In the genomic region with DNA sequence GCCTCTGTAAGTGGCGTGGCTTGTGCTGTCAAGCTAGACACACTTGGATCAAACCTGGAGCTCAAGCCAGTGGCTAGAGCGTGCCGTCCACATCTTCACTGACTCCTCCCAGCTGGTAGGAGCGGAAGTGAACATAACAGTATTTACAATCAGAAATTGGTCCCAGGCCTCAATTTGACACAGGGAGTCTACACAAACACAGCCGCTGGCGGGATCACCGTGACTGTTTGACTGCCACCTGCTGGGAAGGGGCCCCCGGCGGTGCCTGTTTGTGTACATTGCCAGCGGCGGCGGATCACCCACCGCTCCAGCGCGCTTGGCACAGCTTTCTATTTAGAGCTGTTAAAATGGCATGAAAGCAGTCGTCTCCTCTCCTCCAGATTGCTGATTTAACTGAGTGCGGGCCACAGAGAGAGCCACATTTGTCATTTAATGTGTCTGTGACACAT, we compare ENCODE assay signal across 10 mouse cellular contexts. TPM values are rescaled to one million over a fixed set of nuclear protein-coding genes. Genes with fewer than 3 reads are reported as not detected.
DNase-seq lines count a peak whose midpoint lies in the region; ATAC-seq lines count a peak whose summit lies in the region.
"Had no signal": no experiment of that assay in that cellular context is flagged by ENCODE, and none has a peak within 500 bp of the region (broad histone marks: within the 10 kb centered on the region; RNA-seq: fewer than 3 reads in every experiment).

No protein-coding gene starts in this region.

- H3K4me1 ChIP-seq in hindbrain, embryonic 12.5 days, result peaks cover 11% of the 10 kb centered on the region
- H3K4me1 ChIP-seq in kidney, embryonic 16.5 days (ENCODE audit: insufficient read depth, low read length), result no peaks in the 10 kb centered on the region

- H3K27me3 ChIP-seq in hindbrain, embryonic 12.5 days, result peaks cover 18% of the 10 kb centered on the region
- no peaks in the 10 kb centered on the region for H3K27me3 ChIP-seq in kidney, embryonic 16.5 days (ENCODE audit: insufficient read depth, low read length)
- H3K27me3 ChIP-seq: limb, embryonic 13.5 days; stomach, embryonic 15.5 days had no signal

- WGBS in hindbrain, embryonic 12.5 days, result 35% methylated on average over 17 of the region's 17 CpGs
- WGBS in kidney, embryonic 16.5 days, result 76% methylated on average over 17 of the region's 17 CpGs

- H3K4me2 ChIP-seq in hindbrain, embryonic 12.5 days (replicated peaks), result peak overlapping the region; percentile 19
- no peak overlapping the region for H3K4me2 ChIP-seq in kidney, embryonic 16.5 days (replicated peaks; ENCODE audit: low read depth, low read length)
- H3K4me2 ChIP-seq: limb, embryonic 13.5 days; stomach, embryonic 15.5 days had no signal

- peak; percentile 68 for ATAC-seq in hindbrain, embryonic 12.5 days (ENCODE audit: low FRiP score)
- no peak for ATAC-seq in erythroblast, adult 5-6 weeks (replicated peaks; ENCODE audit: low FRiP score, poor library complexity, severe bottlenecking)
- ATAC-seq in kidney, embryonic 16.5 days (ENCODE audit: low FRiP score, low TSS enrichment), result no peak

- peak; percentile 30 for DNase-seq in right cerebral cortex, adult 18-20 months
- no peak for DNase-seq in right cerebral cortex, postnatal 36 days (ENCODE audit: low spot score in 2 of 2)
- peak; percentile 39 for DNase-seq in lung, postnatal 14 days
- DNase-seq in right cerebral cortex, postnatal 4 days, result peak; percentile 59
- no peak for DNase-seq in cerebellum, adult 8-10 months

- peaks cover 14% of the 10 kb centered on the region for H3K36me3 ChIP-seq in hindbrain, embryonic 12.5 days
- H3K36me3 ChIP-seq in kidney, embryonic 16.5 days (ENCODE audit: insufficient read depth, low read length), result peaks cover 36% of the 10 kb centered on the region

- no peak overlapping the region for H3K9ac ChIP-seq in hindbrain, embryonic 12.5 days
- H3K9ac ChIP-seq in kidney, embryonic 16.5 days (replicated peaks; ENCODE audit: low read length), result no peak overlapping the region
- H3K9ac ChIP-seq: limb, embryonic 13.5 days; stomach, embryonic 15.5 days had no signal

- H3K4me3 ChIP-seq in hindbrain, embryonic 12.5 days, result no peak overlapping the region
- no peak overlapping the region for H3K4me3 ChIP-seq in kidney, embryonic 16.5 days (ENCODE audit: low read length)
- H3K4me3 ChIP-seq: limb, embryonic 13.5 days; stomach, embryonic 15.5 days had no signal

- H3K9me3 ChIP-seq in hindbrain, embryonic 12.5 days (replicated peaks), result no peaks in the 10 kb centered on the region
- no peaks in the 10 kb centered on the region for H3K9me3 ChIP-seq in kidney, embryonic 16.5 days (ENCODE audit: low read length)
- H3K9me3 ChIP-seq: limb, embryonic 13.5 days; stomach, embryonic 15.5 days had no signal

- no peak overlapping the region for H3K27ac ChIP-seq in hindbrain, embryonic 12.5 days
- H3K27ac ChIP-seq in kidney, embryonic 16.5 days (ENCODE audit: low read length), result no peak overlapping the region
- H3K27ac ChIP-seq: limb, embryonic 13.5 days; stomach, embryonic 15.5 days had no signal

RNA-seq across cellular contexts. Expression of a gene that starts 26.6 kb away (rescaled TPM):
- polyA plus RNA-seq in hindbrain, embryonic 12.5 days (2016; fragmentation: Nextera tagmentation; extraction: Ambion mirVana), result 3.8 and 5.8 TPM in 2 replicates
- not detected in 2 replicates for total RNA-seq in erythroblast, adult 5-6 weeks (2015; ENCODE audit: low replicate concordance)
- total RNA-seq in erythroblast, adult 5-6 weeks (2017; ENCODE audit: low replicate concordance), result not detected in 2 replicates
- polyA plus RNA-seq in kidney, embryonic 16.5 days (2015; fragmentation: Nextera tagmentation; extraction: Ambion mirVana), result 3.7 TPM in 2 replicates

RNA-seq across cellular contexts. Expression of a gene that starts 33.3 kb away (rescaled TPM):
- 0.12 and 0.22 TPM in 2 replicates for polyA plus RNA-seq in hindbrain, embryonic 12.5 days (2016; fragmentation: Nextera tagmentation; extraction: Ambion mirVana)
- not detected in 2 replicates for total RNA-seq in erythroblast, adult 5-6 weeks (2015; ENCODE audit: low replicate concordance)
- total RNA-seq in erythroblast, adult 5-6 weeks (2017; ENCODE audit: low replicate concordance), result not detected in 2 replicates
- 0.25 and 0.30 TPM in 2 replicates for polyA plus RNA-seq in kidney, embryonic 16.5 days (2015; fragmentation: Nextera tagmentation; extraction: Ambion mirVana)
- polyA plus RNA-seq: limb, embryonic 13.5 days had no signal

Comparison
In these comparisons a context has a peak if more than half of its experiments do, and no peak if none do; other contexts are left out.
1. DNase-seq: peak in right cerebral cortex, adult 18-20 months (single experiment), lung, postnatal 14 days (single experiment) and right cerebral cortex, postnatal 4 days (single experiment); none in right cerebral cortex, postnatal 36 days (0 of 2) and cerebellum, adult 8-10 months (single experiment).